8 mouse cellular contexts compared by ENCODE assay signal in the genomic region with DNA sequence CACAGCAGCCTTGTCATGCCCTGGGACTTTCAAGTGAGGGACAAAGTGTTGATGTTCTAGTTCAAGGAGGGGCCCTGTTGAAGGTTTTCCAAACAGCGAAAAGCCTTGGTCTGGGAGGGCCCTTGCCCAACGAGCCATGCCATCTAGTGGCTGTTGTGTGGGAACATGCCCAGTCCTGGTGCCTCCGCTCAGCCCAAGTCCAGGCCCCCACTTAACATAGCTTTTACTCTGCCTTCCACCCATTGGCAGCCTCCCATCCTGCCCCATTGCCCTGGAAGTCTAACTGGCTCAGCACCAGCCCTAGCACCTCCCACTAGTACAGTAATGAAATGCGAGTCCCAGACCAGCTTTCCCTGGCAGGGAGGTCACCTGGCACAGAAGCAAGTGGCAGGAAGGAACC. TPM values are rescaled to one million over a fixed set of nuclear protein-coding genes. Genes with fewer than 3 reads are reported as not detected.
DNase-seq lines count a peak whose midpoint lies in the region; ATAC-seq and TF ChIP-seq lines count a peak whose summit lies in the region.
"Had no signal": no experiment of that assay in that cellular context is flagged by ENCODE, and none has a peak within 500 bp of the region (broad histone marks: within the 10 kb centered on the region; RNA-seq: fewer than 3 reads in every experiment).

No protein-coding gene starts in this region.

- H3K4me2 ChIP-seq in intestine, postnatal 0 days (replicated peaks; ENCODE audit: low read depth), result no peak overlapping the region
- H3K4me2 ChIP-seq in stomach, embryonic 16.5 days (ENCODE audit: low read depth, low read length), result no peak overlapping the region
- H3K4me2 ChIP-seq: embryonic facial prominence, embryonic 13.5 days had no signal

- H3K36me3 ChIP-seq in intestine, postnatal 0 days (ENCODE audit: control insufficient read depth, insufficient read depth), result no peaks in the 10 kb centered on the region
- no peaks in the 10 kb centered on the region for H3K36me3 ChIP-seq in stomach, embryonic 16.5 days (ENCODE audit: control insufficient read depth, insufficient read depth, low read length)
- H3K36me3 ChIP-seq: embryonic facial prominence, embryonic 13.5 days had no signal

- peak; percentile 85 for ATAC-seq in intestine, postnatal 0 days
- ATAC-seq in stomach, embryonic 16.5 days (ENCODE audit: insufficient read depth, low FRiP score), result peak; percentile 81

- no peak overlapping the region for H3K27ac ChIP-seq in bone marrow macrophage, adult 2 months (ENCODE audit: insufficient read depth, low read depth, low read length)
- H3K27ac ChIP-seq in intestine, postnatal 0 days (ENCODE audit: low read depth, low read length), result no peak overlapping the region
- H3K27ac ChIP-seq in stomach, embryonic 16.5 days (ENCODE audit: low read length), result no peak overlapping the region
- H3K27ac ChIP-seq: embryonic facial prominence, embryonic 13.5 days had no signal

- H3K9ac ChIP-seq in intestine, postnatal 0 days (ENCODE audit: low read depth, low read length), result no peak overlapping the region
- no peak overlapping the region for H3K9ac ChIP-seq in stomach, embryonic 16.5 days (ENCODE audit: low read length)
- H3K9ac ChIP-seq: embryonic facial prominence, embryonic 13.5 days had no signal

- H3K4me1 ChIP-seq in bone marrow macrophage, adult 2 months (ENCODE audit: control insufficient read depth, insufficient read depth, low read length), result peaks cover 46% of the 10 kb centered on the region
- H3K4me1 ChIP-seq in intestine, postnatal 0 days (replicated peaks; ENCODE audit: control insufficient read depth, insufficient read depth, low read length), result no peaks in the 10 kb centered on the region
- H3K4me1 ChIP-seq in stomach, embryonic 16.5 days (ENCODE audit: control insufficient read depth, insufficient read depth, low read length), result peaks cover 6% of the 10 kb centered on the region

- H3K27me3 ChIP-seq in intestine, postnatal 0 days (replicated peaks; ENCODE audit: control insufficient read depth, insufficient read depth, low read length), result no peaks in the 10 kb centered on the region
- no peaks in the 10 kb centered on the region for H3K27me3 ChIP-seq in stomach, embryonic 16.5 days (ENCODE audit: control insufficient read depth, insufficient read depth, low read length)
- H3K27me3 ChIP-seq: embryonic facial prominence, embryonic 13.5 days had no signal

- peak; percentile 85 to 86 for DNase-seq in right cerebral cortex, postnatal 10 days (ENCODE audit: low spot score in 2 of 2)
- no peak for DNase-seq in right cerebral cortex, postnatal 25 days
- DNase-seq in gastrocnemius, adult 8-10 months (ENCODE audit: low spot score in 2 of 2), result peak; percentile 79 to 86
- DNase-seq in lung, adult 18-20 months, result peak; percentile 93 to 94

- no peak overlapping the region for H3K4me3 ChIP-seq in bone marrow macrophage, adult 2 months (ENCODE audit: insufficient read depth, low read length)
- no peak overlapping the region for H3K4me3 ChIP-seq in intestine, postnatal 0 days (ENCODE audit: low read depth, low read length)
- H3K4me3 ChIP-seq in stomach, embryonic 16.5 days (replicated peaks; ENCODE audit: low read length), result no peak overlapping the region
- H3K4me3 ChIP-seq: embryonic facial prominence, embryonic 13.5 days had no signal

- 11% methylated on average over 4 of the region's 4 CpGs for WGBS in intestine, postnatal 0 days
- 12% methylated on average over 4 of the region's 4 CpGs for WGBS in stomach, embryonic 16.5 days

- no peaks in the 10 kb centered on the region for H3K9me3 ChIP-seq in intestine, postnatal 0 days (ENCODE audit: control insufficient read depth)
- H3K9me3 ChIP-seq in stomach, embryonic 16.5 days (replicated peaks; ENCODE audit: control insufficient read depth, low read length), result no peaks in the 10 kb centered on the region
- H3K9me3 ChIP-seq: embryonic facial prominence, embryonic 13.5 days had no signal

- TF ChIP-seq CTCF in bone marrow macrophage, adult 2 months (IDR thresholded peaks at IDR 0.05; ENCODE audit: low read depth, low read length), result peak; percentile 38
- TF ChIP-seq CTCF in intestine, postnatal 0 days (IDR thresholded peaks at IDR 0.05; ENCODE audit: low read depth), result peak; percentile 85

- TF ChIP-seq POLR2A in bone marrow macrophage, adult 2 months (IDR thresholded peaks at IDR 0.05; ENCODE audit: borderline replicate concordance, low read depth, low read length), result no peak

RNA-seq across cellular contexts. Expression of a gene that starts 3.2 kb away (rescaled TPM):
- 18.4 and 20.5 TPM in 2 replicates for polyA plus RNA-seq in bone marrow macrophage, adult 2 months (2012; ENCODE audit: insufficient read depth, insufficient read length, missing spikeins)
- 1 to 10 TPM; 4.5 to 5.6 (median 4.9) TPM for total RNA-seq in gastrocnemius, adult 8-10 months (2022)
- 8.4 and 9.0 TPM in 2 replicates for polyA plus RNA-seq in intestine, postnatal 0 days (2015; fragmentation: Nextera tagmentation; extraction: Ambion mirVana)
- polyA plus RNA-seq in stomach, embryonic 16.5 days (2015; fragmentation: Nextera tagmentation; extraction: Ambion mirVana), result 15.6 and 17.7 TPM in 2 replicates

RNA-seq across cellular contexts. Expression of a gene that starts 25.0 kb away (rescaled TPM):
- polyA plus RNA-seq in bone marrow macrophage, adult 2 months (2012; ENCODE audit: insufficient read depth, insufficient read length, missing spikeins), result 404 TPM in 2 replicates
- total RNA-seq in gastrocnemius, adult 8-10 months (2022), result 1 to 10 TPM; 2.3 to 8.6 (median 7.3) TPM
- polyA plus RNA-seq in intestine, postnatal 0 days (2015; fragmentation: Nextera tagmentation; extraction: Ambion mirVana), result 54.7 and 60.6 TPM in 2 replicates
- 54.8 and 56.5 TPM in 2 replicates for polyA plus RNA-seq in stomach, embryonic 16.5 days (2015; fragmentation: Nextera tagmentation; extraction: Ambion mirVana)
